Mouse (Mus musculus) kidney, postnatal 10 days (tissue): ENCODE measurements around the gene Tmem43.

Experiments
- DNase-seq: peaks from one replicate; pipeline ENCODE4 v3.0.0; 2021; ENCODE audit warnings: mixed read lengths

Tmem43 gene

DNA sequence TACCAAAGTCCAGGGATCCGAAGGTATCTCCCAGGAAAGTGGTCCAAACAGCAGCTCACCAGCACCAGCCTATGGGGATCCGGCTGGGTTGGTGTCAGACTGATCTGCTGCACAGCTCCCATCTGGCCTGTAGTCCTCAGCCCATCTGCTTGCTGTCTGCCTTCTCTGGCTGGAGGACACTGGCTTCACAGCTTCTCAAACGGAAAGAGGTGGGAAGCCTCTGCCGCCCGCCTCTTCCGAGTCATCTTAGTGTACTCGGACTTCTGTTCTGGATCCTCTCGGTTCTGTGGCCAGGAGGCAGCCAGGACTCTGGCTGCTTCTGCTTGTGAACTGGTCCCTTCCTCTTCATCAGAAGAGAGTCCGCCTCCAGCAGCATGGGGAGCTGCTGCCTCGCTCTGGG lies 16.4 kb downstream of the Tmem43 start:
- DNase-seq = no peak

DNA sequence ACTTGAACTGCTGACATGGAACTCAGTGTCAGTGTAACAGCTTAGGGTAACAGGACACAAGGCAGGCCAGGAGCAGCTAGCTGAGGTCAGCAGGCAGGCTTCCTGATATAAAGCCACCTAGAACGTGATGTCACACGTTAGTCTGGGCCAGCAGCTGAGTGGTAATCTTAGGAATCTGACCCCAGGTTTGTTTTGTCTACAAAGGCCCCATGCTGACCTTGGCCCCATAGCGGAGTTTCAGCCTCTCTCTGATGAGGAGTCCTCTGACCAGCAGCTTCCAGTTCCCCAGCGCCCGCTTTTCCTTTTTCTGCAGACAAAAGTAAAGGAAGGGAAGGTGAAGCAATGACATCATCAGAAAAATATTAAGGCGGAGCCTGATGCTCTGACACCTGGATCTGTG lies 17.5 kb downstream of the Tmem43 start:
- DNase-seq = no peak

DNA sequence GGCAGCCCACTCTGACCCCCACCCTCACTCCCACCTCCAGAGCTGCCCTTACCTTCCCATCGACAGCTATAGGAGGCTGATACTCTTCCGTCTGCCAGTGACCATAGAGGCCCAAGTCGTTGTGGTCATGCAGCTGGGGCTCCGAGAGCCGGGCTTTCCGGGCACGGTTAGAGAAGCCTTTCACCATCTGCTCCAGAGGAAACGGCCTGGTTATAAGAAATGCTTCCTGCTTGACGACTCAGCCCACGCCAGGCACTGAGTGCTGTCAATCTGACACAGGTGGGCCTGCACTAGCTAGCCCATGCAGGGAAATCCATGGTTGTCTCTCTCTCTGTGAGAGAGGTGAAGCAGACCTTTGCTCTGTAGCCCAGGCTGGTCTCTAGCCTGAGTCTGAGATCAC lies 19.6 kb downstream of the Tmem43 start:
- DNase-seq = no peak

DNA sequence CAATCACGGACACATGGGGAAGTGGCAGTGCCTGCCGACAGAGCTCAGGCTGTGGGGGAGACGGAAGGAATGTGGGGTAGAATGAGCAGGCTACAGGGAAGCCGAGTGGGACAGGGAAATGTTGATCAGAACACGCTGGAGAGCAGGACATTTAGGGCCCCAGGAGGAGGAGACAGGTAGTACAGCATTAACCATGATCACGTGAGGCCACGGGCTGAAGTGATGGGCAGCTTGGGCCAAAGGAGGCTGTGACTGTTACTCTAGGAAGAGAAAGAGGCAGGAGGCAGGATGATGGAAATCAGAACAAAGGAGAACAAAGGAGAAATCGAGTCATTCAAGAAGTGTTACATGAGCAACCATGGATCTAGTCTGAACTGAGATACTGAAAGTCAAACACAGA lies 21.0 kb downstream of the Tmem43 start:
- DNase-seq = no peak

DNA sequence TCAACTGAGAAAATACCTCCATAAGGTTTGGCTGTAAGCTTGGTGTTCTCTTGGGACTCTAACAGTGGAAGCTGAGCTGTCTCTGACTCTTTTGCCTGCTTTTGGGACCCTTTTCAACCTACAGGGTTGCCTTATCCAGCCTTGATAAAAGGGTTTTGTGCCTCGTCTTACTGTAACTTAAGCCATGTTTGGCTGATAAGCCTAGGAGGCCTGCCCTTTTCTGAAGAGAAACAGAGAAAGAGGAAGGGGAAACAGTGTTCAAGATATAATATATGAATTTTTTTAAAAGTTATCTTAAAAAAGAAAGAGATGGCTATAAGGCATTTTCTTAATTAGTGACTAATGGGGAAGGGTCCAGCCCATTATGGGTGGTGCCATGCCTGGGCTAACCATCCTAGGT lies 29.8 kb downstream of the Tmem43 start:
- DNase-seq = no peak

DNA sequence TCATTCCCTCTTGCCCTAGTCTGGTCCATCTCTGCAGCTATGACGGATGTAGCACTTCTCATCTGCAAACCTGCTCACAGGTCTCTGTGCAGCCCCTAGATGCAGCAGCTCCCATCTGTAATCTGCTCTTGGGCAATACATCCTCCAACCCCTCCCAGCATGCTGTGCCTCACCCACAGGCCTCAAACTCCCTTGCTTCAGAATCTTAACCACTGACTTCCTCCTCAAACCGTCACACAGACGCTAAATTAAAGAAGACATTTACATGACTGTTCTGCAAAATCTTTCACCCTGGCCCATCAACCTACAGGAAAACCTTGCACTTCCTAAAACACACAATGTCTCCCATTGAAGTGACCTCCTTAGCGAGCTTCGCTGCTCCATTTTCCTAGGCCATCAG lies 32.5 kb downstream of the Tmem43 start:
- DNase-seq = no peak

DNA sequence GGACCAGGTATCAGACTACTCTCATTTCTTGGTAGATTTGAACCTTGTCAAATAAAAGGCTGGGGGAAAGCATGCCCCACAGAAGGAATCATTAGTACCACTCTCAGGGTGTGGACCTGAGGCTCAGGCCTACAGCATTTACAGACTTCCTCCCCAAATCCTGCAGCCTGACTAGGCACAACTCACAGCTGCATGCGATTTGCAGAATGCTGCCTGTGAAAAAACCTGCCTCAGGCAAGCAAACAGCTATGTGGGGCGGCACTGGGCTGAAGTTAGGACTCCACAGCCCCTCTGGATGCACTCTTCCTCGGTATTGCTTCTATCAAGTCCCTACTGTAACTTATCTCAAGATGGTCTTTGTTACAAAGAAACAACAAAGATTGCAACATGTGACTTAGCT lies 34.5 kb downstream of the Tmem43 start:
- no peak for DNase-seq

DNA sequence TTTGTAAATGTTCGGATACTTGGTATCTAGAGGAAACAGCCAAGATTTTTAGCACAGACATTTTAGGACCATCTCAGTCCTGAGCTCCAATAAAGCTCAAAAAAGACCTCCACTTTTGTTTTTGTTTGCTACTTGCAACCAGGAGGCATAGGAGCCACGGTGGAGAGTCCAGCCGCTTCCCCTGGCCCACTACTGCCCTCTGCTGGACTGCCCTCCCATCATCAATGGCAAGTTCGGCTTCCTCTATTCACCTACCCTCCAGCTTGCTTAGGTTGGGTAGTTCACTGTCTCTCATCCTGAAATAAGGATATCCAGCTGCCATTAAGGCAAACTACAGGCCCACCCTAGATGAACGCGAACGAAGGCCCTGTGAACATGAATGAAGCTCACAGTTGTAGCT lies 35.8 kb downstream of the Tmem43 start:
- peak; percentile 84 for DNase-seq

DNA sequence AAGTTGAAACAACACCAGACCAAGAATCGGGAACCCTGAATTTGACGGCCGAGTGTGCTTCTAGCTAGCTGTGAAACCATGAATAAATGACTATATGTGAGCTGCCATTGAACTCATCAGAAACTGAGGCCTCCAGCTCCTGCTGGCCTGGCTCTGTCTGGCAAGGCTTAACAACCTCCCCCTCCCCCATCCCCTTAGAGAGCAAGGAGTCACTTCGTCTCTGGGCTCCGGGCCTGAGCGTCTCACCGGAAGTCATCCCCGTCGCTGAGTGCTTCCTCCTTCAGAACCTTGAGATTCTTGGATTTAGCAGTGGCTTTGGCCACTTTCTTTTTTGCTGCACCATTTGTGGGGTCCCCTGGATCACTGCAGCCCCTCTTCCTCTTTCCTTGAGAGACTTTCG lies 36.7 kb downstream of the Tmem43 start:
- peak; percentile 47 for DNase-seq

DNA sequence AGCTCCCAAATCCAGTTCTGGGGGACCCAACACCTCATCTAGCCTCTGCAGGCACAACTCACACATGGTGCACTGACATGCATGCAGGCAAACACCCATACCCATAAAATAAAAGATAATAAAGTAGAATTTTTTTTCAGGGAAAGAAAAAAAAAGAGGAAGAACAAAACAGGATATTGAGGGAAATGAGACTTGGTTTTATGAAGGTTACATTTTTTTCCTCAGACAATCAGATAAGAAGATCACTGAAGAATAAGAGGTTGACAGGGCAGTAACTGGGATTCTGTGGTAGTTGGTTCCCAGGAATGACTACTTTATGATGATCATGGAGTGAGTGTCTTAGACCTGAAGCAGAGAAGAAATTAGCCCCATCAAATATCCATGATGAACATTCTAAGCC lies 40.6 kb downstream of the Tmem43 start:
- no peak for DNase-seq

DNA sequence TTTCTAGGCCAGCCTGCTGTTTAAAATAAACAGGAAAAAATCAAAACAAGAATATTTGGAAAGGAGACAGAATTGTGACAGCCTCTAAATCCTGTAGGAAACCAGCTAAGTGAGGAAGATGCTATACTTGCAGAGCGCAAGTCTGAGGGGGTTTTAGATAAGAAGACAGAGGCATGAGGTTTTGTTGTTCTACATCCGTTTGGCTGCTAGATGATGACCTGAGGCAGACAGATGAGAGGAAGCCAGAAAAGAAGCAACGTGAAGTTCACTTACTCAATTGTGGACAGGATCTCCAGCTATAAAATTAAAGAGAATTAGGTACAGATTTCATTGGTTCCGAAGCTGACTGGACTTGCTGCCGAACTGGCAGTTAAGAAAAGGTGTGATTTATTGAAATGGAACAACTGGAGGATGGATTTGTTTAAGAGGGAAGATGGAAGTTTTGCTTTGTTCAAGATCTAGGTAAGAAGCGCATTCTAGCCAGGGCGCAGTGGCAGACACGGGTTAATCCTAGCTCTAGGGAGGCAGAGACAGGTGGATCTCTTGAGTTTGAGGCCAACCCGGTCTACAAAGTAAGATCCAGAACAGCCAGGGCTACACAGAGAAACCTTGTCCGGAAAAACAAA lies 41.3 kb downstream of the Tmem43 start:
- peak; percentile 25 for DNase-seq

DNA sequence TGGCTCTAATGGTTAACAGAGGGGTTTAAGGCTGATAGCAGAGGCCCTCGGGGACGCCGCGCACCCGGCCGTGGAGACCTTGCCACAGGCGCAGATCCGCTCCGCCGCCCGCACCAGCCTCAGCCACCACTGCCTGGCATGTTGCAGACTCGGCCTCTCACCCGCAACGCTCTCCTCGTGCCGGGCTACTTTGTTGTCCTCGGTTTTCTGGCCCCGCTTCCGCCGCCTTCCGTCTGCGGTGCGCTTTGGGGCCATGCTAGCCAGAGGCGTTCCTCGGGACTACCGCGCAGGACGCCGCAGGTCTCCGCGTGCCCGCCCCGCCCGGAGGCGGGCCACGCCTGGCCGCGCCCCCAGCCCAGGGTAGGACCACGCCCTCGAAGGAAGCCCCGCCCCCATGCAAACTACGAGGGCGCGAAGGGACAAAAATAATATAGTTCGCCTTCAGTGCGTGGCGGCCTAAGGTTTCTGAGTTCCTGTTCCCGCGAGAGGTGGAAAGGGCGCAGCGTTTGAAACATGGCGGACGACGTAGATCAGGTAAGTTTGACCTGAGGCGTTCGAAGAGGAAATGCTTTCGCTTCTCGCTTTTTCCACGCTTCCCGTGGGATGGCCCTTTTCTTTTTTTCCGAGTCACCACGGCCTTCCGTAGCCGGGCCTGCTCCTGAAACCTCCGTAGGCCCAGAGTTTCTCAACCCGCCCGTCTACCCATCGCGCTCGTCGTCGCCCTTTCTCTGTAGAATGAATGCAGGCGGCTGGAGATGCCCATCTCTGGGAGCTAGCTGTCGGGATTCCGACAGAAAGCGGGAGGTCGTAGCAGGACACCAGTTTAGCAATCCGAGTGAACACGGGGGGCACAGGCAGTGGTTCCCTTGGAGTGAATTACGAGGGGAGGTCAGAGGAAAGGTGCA lies 42.3 kb downstream of the Tmem43 start, which contains the start of the genes Xpc and Lsm3:
Gene Xpc (minus strand): TSS at position 344 of the 905 bp plus-strand sequence.
Gene Lsm3 (plus strand): TSS at position 384 of the 905 bp plus-strand sequence.
- peak; percentile 98 for DNase-seq

DNA sequence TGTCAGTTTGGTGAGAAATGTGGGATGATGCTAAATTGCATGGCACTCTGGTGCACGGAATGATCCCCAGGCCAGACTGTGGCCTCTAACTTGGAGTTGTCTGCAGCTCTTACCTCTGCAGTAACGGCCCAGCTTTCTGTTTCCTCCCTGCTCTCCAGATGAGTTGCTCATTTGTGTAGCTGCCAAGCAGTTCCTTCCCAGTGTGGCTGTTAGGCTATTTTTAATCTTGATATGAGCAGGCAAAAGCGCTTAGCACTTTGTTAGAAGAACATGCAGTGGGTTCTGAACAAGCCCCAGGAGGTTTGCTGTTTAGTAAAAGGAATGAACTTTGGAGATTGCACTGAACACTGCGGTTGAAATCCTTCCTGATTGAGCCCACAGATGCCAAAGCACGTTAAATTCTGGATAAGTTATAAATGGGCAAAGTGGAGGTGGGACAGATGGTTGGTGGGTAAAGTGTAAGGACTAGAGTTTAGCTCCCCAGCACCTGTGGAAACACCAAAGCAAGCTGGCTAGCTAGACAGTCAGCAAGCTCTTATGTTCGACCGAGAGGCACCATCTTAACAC lies 45.0 kb downstream of the Tmem43 start:
- no peak for DNase-seq

DNA sequence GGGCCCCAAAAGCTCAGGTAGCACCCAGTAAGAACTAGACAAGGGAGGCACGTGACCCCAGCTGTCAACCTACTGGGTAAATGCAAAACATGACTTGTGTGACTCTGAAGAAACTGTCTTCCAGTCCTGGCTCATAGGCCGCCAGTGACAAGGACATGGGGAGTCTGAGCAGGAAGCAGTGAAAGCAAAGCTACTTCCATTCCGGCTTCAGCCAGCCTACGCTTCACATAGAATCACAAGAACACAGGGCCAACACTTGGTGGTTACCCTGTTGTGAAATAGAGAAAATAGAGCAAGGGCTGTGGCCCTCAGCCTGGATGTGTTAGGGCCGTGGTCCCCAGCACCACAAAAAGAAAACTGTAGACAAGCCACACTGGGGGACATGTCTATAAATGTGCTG lies 49.3 kb downstream of the Tmem43 start:
- DNase-seq = no peak

DNA sequence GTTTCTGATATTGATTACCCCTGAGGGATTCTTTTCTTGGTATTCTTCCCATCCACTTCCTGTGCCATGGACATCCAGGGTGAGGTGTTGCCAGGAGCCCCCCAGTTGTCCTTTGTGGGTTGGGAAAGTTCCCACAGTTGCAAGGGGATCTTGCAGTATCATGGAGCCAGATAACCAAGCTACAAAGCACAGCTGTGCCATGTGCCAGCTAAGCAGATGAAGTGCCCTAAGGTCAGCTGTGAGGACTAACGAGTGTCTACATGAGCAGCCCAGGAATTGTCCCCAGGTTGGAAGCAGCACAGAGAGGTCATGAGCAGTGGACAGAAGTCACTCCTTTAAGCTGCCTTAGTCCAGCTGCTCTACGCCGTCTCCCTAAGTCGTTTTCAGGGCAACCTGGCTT lies 52.0 kb downstream of the Tmem43 start:
- DNase-seq = no peak

DNA sequence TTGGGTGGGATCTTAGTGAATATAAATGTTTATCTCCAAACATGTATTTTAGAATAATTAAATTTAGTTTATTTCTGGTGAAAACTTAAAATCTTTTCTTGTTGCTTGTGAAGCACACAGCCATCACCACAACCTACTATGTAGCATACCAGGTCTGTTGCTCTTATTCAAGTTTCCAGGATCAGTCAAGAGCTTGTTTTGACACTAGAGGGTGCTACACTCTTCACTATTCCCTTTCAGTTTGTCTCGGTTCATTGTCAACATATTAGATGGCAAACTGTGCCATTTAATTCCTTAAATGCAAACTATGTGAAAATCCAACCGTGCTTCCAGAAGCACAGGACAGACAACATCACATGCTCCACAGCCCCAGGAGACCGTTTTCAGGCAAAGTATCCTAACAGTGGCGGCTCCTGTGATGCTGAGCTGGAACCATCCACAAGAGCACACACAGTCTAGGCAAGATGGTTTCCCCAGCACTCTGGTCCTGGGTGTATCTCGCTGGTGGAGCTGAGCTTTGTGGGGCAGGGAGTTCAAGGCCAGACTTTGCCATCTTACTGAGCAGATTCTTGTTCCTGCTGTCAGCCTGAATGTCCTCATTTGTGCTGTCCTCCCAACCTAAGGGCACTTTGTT lies 53.8 kb downstream of the Tmem43 start:
- no peak for DNase-seq

DNA sequence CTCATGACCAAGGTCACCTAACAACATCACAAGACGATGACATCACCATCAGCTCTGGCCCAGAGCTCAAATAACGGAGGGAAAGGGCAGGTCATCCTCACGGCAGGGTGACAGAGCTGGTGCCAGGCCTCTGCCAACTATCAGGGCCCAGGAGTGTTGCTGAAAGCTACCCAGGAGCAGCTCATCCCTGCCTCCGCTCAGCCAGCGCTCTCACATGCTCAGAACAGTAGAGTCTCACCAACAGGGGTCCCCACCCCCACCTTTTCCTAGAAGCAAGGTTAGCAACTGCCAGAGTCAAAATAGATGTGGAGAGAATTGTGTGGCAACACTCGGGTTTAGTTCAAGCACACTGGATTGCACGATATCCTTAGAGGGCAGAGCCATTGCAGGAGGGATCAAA lies 54.8 kb downstream of the Tmem43 start:
- no peak for DNase-seq

DNA sequence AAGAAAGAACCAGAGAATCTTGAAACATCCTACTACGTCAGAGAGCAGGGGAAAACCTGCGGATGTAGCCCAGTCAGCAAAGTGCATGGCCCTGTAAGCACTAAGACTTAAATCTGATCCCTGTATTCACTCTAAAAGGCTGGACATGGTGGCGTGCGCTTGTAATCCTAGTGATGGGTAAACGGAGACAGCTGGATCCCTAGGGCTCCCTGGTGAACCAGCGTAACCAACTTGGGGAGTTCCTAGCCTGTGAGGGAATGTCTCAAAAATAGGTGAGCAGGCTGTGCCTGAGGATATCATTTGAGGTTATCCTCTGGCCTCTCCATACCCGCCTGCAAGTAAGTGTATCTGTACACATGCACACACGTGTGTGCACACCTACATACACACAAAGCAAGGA lies 57.2 kb downstream of the Tmem43 start:
- no peak for DNase-seq

DNA sequence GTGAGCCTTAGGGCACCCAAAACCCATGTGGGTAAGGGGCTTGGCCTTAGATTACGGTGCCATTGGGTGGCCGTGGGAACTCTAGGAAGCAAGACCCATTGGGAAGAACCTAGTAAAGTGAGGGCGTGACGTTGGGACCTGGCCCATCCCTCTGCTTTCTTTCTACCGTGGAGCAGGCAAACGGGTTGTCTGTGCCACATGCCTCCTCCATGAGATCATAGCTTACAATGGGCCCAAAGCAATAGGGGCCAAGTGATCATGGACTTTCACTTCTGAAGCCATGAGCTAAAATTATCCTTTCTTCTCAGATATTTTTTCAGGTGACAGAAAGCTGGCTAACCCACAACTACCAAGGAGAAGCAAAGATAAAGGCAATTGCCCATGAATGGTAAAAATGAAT lies 57.8 kb downstream of the Tmem43 start:
- DNase-seq = no peak

DNA sequence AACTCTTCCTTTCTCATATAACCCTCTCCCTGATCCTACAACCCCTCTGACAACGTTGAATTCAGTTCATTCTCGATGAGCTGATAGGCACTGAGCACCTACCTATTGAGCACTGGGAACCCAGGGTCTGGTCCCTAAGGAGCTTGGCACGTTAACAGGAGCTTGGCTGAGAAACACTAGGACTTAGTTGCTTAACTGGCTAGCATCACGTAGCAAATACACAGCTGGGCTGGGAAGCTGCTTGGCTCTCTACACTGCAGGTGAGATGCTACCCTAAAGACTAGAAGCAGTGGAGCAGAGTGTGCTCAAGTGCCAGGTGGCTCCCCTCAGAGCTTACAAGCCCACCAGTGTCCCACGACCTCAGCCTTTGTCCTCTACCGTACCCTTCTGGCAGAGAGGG lies 59.2 kb downstream of the Tmem43 start:
- DNase-seq = no peak

DNA sequence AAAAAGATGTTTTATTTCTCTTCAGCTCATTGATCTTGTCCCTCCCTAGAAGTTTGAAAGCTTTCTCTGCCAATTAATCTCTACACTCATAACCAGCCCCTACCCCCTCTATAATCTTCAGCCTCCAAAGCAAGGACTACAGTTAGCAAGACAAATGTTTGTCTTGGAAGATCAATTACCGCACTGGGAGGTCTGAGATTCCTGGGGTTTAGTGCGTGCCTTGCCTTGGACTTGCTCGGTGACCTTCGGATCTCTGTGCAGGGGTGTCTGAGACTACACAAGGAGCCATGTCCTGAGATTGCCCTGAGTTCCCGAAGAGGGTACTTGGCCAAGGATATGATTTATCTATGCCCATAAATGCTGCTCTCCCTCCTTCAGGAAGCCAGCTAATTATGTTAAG lies 59.9 kb downstream of the Tmem43 start:
- DNase-seq = peak; percentile 58

DNA sequence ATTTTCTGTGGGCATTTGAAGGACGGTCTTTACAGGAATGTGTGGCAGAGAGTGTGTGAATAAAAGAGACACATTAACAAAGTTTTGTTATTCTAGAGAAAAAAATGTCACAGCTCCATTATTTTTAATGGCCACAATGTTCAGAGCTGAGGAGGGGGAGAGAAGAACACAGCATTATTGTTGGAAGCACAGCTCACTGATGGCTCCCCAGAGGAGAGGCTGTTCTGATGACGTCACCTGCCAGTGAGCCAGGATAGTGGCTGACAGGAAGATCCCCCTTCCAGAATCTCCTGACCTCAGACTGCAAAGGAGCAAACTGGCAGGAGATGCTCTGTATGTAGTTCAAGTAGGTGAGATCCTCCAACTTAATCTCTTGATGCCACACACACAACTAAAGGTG lies 60.3 kb downstream of the Tmem43 start:
- peak; percentile 58 for DNase-seq

DNA sequence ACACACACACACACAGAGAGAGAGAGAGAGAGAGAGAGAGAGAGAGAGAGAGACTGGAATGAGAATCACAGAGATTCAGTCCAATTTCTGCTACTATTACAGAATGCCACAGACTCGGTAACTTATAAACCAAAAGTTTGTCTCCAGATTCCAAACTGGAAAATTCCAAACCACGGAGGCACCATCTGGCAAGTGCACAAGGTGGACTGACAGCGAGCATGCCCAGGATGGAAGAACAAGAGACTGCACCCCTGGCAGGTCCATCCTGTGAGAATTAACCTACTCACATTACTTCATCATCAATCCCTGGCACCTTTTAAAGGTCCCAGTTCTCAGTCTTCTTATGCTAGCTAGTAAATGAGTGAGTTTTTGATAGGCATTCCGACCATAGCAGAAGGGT lies 60.8 kb downstream of the Tmem43 start:
- DNase-seq = no peak

DNA sequence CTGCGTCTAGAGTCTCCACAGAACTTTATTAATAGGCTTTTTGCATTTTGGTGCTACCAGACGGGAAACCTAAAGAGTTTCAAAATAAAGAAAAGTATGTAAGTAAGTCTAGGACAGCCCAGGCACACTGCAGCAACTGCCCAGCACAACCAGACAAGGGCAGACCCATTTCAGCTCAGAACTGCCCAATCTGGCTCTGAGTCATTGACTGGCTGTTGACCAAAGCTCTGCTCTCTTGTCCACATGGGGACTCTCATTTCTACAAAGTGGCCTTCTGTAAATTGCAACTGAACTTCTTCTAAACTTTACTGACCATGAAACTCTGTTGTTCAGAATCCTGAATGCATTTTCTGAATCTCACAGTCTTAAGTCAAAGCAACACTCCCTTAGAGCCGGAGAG lies 61.7 kb downstream of the Tmem43 start:
- DNase-seq = no peak
